Mouse (Mus musculus) right cerebral cortex, postnatal 36 days (tissue): ENCODE measurements around the gene Ncapd2.

ENCODE experiments used
- DNase-seq, 2 experiments: peaks; one replicate each; pipeline ENCODE4 v3.0.0; 2022; ENCODE audit warnings: low spot score in 2 of 2, mixed read lengths in 1 of 2

Gene Ncapd2

GRCm38 (mm10) chr6:125191332-125192015, at the start of gene Ncapd2, which contains the start of gene Mrpl51:
Gene Ncapd2, minus strand, starts transcription at chr6:125191701.
Gene Mrpl51, plus strand, starts transcription at chr6:125191801.
- peak; percentile 96 to 97 for DNase-seq

GRCm38 (mm10) chr6:125240617-125241016, 49.1 kb upstream of the Ncapd2 start:
- DNase-seq: no peak

GRCm38 (mm10) chr6:125239547-125239946, 48.0 kb upstream of the Ncapd2 start:
- no peak for DNase-seq

GRCm38 (mm10) chr6:125238396-125238795, 46.9 kb upstream of the Ncapd2 start:
- DNase-seq: no peak

GRCm38 (mm10) chr6:125237421-125237820, 45.9 kb upstream of the Ncapd2 start:
- DNase-seq: no peak

GRCm38 (mm10) chr6:125236782-125237181, 45.3 kb upstream of the Ncapd2 start, which contains the start of gene Cd27:
Gene Cd27, minus strand, starts transcription at chr6:125237010.
- DNase-seq: no peak

GRCm38 (mm10) chr6:125236341-125236740, 44.8 kb upstream of the Ncapd2 start:
- DNase-seq: no peak

GRCm38 (mm10) chr6:125234520-125234828, 43.0 kb upstream of the Ncapd2 start:
- no peak for DNase-seq

GRCm38 (mm10) chr6:125233816-125234519, 42.5 kb upstream of the Ncapd2 start:
- no peak for DNase-seq

- DNase-seq: no peak
Measured at GRCm38 (mm10) chr6:125232516-125232915, 41.0 kb upstream of the Ncapd2 start.

GRCm38 (mm10) chr6:125232045-125232437, 40.5 kb upstream of the Ncapd2 start:
- no peak for DNase-seq

GRCm38 (mm10) chr6:125231117-125232044, 39.9 kb upstream of the Ncapd2 start, which contains the start of gene Tapbpl:
Gene Tapbpl, minus strand, starts transcription at chr6:125231860.
- no peak for DNase-seq

- DNase-seq: no peak
Measured at GRCm38 (mm10) chr6:125230571-125230970, 39.1 kb upstream of the Ncapd2 start.

- DNase-seq: peak in 1 of 2 experiments; percentile 67
Measured at GRCm38 (mm10) chr6:125225518-125226115, 34.1 kb upstream of the Ncapd2 start.

GRCm38 (mm10) chr6:125222577-125222976, 31.1 kb upstream of the Ncapd2 start:
- no peak for DNase-seq

GRCm38 (mm10) chr6:125222146-125222545, 30.6 kb upstream of the Ncapd2 start:
- DNase-seq: no peak

- DNase-seq: no peak
Measured at GRCm38 (mm10) chr6:125221115-125221745, 29.7 kb upstream of the Ncapd2 start.

- DNase-seq: peak in 1 of 2 experiments; percentile 55
Measured at GRCm38 (mm10) chr6:125218963-125219362, 27.5 kb upstream of the Ncapd2 start.

GRCm38 (mm10) chr6:125217899-125218298, 26.4 kb upstream of the Ncapd2 start:
- DNase-seq: no peak

- DNase-seq: no peak
Measured at GRCm38 (mm10) chr6:125216898-125217297, 25.4 kb upstream of the Ncapd2 start.
